21 mouse cellular contexts compared by ENCODE assay signal in the genomic region with DNA sequence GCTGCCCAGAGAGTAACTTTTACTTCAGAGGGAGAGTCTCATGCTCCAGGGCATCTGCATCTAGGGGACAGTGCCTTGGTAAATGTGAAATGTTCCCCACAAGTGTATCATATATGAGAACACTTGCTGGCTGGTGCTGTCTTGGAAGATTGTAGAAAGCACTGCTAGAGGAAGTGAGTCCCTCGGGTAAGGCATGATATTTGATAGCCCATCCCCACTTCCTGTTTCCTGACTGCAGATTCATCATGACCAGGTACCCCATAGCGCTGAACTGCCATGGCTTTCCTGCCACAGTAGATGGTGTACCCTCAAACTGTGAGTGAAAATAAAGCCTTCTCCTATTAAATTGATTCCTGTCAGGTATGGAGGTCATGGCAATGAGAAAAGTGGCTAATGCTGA. TPM values are rescaled to one million over a fixed set of nuclear protein-coding genes. Genes with fewer than 3 reads are reported as not detected.
DNase-seq lines count a peak whose midpoint lies in the region; ATAC-seq and TF ChIP-seq lines count a peak whose summit lies in the region.
"Had no signal": no experiment of that assay in that cellular context is flagged by ENCODE, and none has a peak within 500 bp of the region (broad histone marks: within the 10 kb centered on the region; RNA-seq: fewer than 3 reads in every experiment).

No protein-coding gene starts in this region.

- H3K36me3 ChIP-seq in spleen, adult 2 months (ENCODE audit: control insufficient read depth, insufficient read depth, low read length): peaks cover 32% of the 10 kb centered on the region
- H3K36me3 ChIP-seq in hindbrain, embryonic 12.5 days: no peaks in the 10 kb centered on the region
- H3K36me3 ChIP-seq in liver, embryonic 11.5 days (ENCODE audit: control insufficient read depth, insufficient read depth, low read length): no peaks in the 10 kb centered on the region
- H3K36me3 ChIP-seq: limb, embryonic 10.5 days; midbrain, embryonic 13.5 days; neural tube, embryonic 12.5 days had no signal

- no peak for TF ChIP-seq CTCF in spleen, adult 2 months (IDR thresholded peaks at IDR 0.05; ENCODE audit: extremely low read depth, insufficient read depth, insufficient read length, insufficient replicate concordance)

- TF ChIP-seq POLR2A in spleen, adult 2 months (IDR thresholded peaks at IDR 0.05; ENCODE audit: low read depth, low read length): no peak

- peak overlapping the region; percentile 48; the same call in 1 of the 2 replicates for H3K27ac ChIP-seq in spleen, adult 2 months (ENCODE audit: insufficient read depth, low read length)
- no peak overlapping the region for H3K27ac ChIP-seq in hindbrain, embryonic 12.5 days
- no peak overlapping the region for H3K27ac ChIP-seq in liver, embryonic 11.5 days (ENCODE audit: low read depth, low read length)
- H3K27ac ChIP-seq: gastrocnemius, adult 2 months; hindbrain, postnatal 0 days; limb, embryonic 10.5 days; midbrain, embryonic 13.5 days; neural tube, embryonic 12.5 days had no signal

- DNase-seq in spleen, adult 2 months (ENCODE audit: low read depth in 1 of 2, low spot score in 2 of 2): no peak
- no peak for DNase-seq in spleen, adult 12 weeks (ENCODE audit: low spot score)
- no peak for DNase-seq in liver, embryonic 11.5 days (ENCODE audit: low spot score)
- no peak for DNase-seq in testis, postnatal 10 days (ENCODE audit: low spot score)
- DNase-seq: adrenal gland, adult 8-10 months; cerebellum, adult 11-12 months; cerebellum, postnatal 10 days; gastrocnemius, adult 2 months; kidney, adult 11 months; lung, adult 18-20 months; lung, postnatal 10 days; right cerebral cortex, postnatal 14 days; spleen, adult 18-20 months had no signal

- peak; percentile 63 for ATAC-seq in CD4-positive, CD25-positive, alpha-beta regulatory T cell, adult 4 months
- ATAC-seq in common myeloid progenitor, adult 5-6 weeks (replicated peaks; ENCODE audit: low read depth, poor library complexity, severe bottlenecking): peak; percentile 40
- 0 out of 2 replicates have a peak, but pooled peaks have one; percentile 18 for ATAC-seq in megakaryocyte progenitor cell, adult 5-6 weeks (replicated peaks; ENCODE audit: poor library complexity)
- no peak for ATAC-seq in hindbrain, embryonic 12.5 days (ENCODE audit: low FRiP score)
- no peak for ATAC-seq in liver, embryonic 11.5 days (replicated peaks; ENCODE audit: low FRiP score)
- ATAC-seq: hindbrain, postnatal 0 days; midbrain, embryonic 13.5 days had no signal

- no peaks in the 10 kb centered on the region for H3K27me3 ChIP-seq in spleen, adult 2 months (ENCODE audit: control insufficient read depth, insufficient read depth, low read length)
- no peaks in the 10 kb centered on the region for H3K27me3 ChIP-seq in hindbrain, embryonic 12.5 days
- H3K27me3 ChIP-seq in liver, embryonic 11.5 days (replicated peaks; ENCODE audit: control insufficient read depth, insufficient read depth, low read length): no peaks in the 10 kb centered on the region
- H3K27me3 ChIP-seq: midbrain, embryonic 13.5 days; neural tube, embryonic 12.5 days had no signal

- H3K4me3 ChIP-seq in spleen, adult 2 months (ENCODE audit: extremely low read depth, insufficient read depth, insufficient read length): no peak overlapping the region
- H3K4me3 ChIP-seq in hindbrain, embryonic 12.5 days: no peak overlapping the region
- no peak overlapping the region for H3K4me3 ChIP-seq in liver, embryonic 11.5 days (ENCODE audit: low read depth, low read length)
- H3K4me3 ChIP-seq: gastrocnemius, adult 2 months; limb, embryonic 10.5 days; midbrain, embryonic 13.5 days; neural tube, embryonic 12.5 days had no signal

- 5% methylated on average over 2 of the region's 2 CpGs for WGBS in spleen, adult 2 months
- 69% methylated on average over 2 of the region's 2 CpGs for WGBS in hindbrain, embryonic 12.5 days
- 27% methylated on average over 2 of the region's 2 CpGs for WGBS in liver, embryonic 11.5 days

- H3K9ac ChIP-seq in hindbrain, embryonic 12.5 days: no peak overlapping the region
- no peak overlapping the region for H3K9ac ChIP-seq in liver, embryonic 11.5 days (ENCODE audit: low read depth, low read length)
- H3K9ac ChIP-seq: midbrain, embryonic 13.5 days; neural tube, embryonic 12.5 days had no signal

- H3K4me2 ChIP-seq in hindbrain, embryonic 12.5 days (replicated peaks): no peak overlapping the region
- no peak overlapping the region for H3K4me2 ChIP-seq in liver, embryonic 11.5 days
- H3K4me2 ChIP-seq: midbrain, embryonic 13.5 days; neural tube, embryonic 12.5 days had no signal

- peaks cover 28% of the 10 kb centered on the region; the same call in 1 of the 2 replicates for H3K4me1 ChIP-seq in spleen, adult 2 months (ENCODE audit: control insufficient read depth, insufficient read depth, insufficient read length)
- H3K4me1 ChIP-seq in hindbrain, embryonic 12.5 days: no peaks in the 10 kb centered on the region
- no peaks in the 10 kb centered on the region; the same call in 1 of the 2 replicates for H3K4me1 ChIP-seq in liver, embryonic 11.5 days (replicated peaks; ENCODE audit: control insufficient read depth, insufficient read depth, low read length)
- H3K4me1 ChIP-seq: midbrain, embryonic 13.5 days; neural tube, embryonic 12.5 days had no signal

- no peaks in the 10 kb centered on the region for H3K9me3 ChIP-seq in hindbrain, embryonic 12.5 days (replicated peaks)
- no peaks in the 10 kb centered on the region for H3K9me3 ChIP-seq in liver, embryonic 11.5 days (ENCODE audit: control insufficient read depth, low read length)
- H3K9me3 ChIP-seq: limb, embryonic 10.5 days; midbrain, embryonic 13.5 days; neural tube, embryonic 12.5 days had no signal

RNA-seq across cellular contexts. Expression of a gene that starts 19.1 kb away (rescaled TPM):
- polyA plus RNA-seq in spleen, adult 2 months (2012; rRNA removed): 49.7 and 58.1 TPM in 2 replicates
- polyA plus RNA-seq in CD4-positive, CD25-positive, alpha-beta regulatory T cell, adult 4 months (2017; shearing (Covaris generic)): 10 to 100 TPM; 60.4 to 88.7 TPM
- 1.4 and 4.2 TPM in 2 replicates for total RNA-seq in common myeloid progenitor, adult 5-6 weeks (2017)
- total RNA-seq in megakaryocyte progenitor cell, adult 5-6 weeks (2015): 3.8 and 5.7 TPM in 2 replicates
- total RNA-seq in megakaryocyte progenitor cell, adult 5-6 weeks (2017): 1.7 and 4.0 TPM in 2 replicates
- 0.47 and 0.96 TPM in 2 replicates for polyA plus RNA-seq in hindbrain, embryonic 12.5 days (2016; fragmentation: Nextera tagmentation; extraction: Ambion mirVana)
- polyA plus RNA-seq in liver, embryonic 11.5 days (2014; fragmentation: Nextera tagmentation; extraction: Ambion mirVana): 4.4 and 5.2 TPM in 2 replicates

RNA-seq across cellular contexts. Expression of a gene that starts 51.8 kb away (rescaled TPM):
- 79.4 and 106 TPM in 2 replicates for polyA plus RNA-seq in spleen, adult 2 months (2012; rRNA removed)
- polyA plus RNA-seq in CD4-positive, CD25-positive, alpha-beta regulatory T cell, adult 4 months (2017; shearing (Covaris generic)): 10 to 100 TPM; 49.7 to 55.4 TPM
- 11.0 and 19.1 TPM in 2 replicates for total RNA-seq in common myeloid progenitor, adult 5-6 weeks (2017)
- 20.1 and 27.1 TPM in 2 replicates for total RNA-seq in megakaryocyte progenitor cell, adult 5-6 weeks (2015)
- 22.1 and 30.2 TPM in 2 replicates for total RNA-seq in megakaryocyte progenitor cell, adult 5-6 weeks (2017)
- 34.8 and 36.8 TPM in 2 replicates for polyA plus RNA-seq in hindbrain, embryonic 12.5 days (2016; fragmentation: Nextera tagmentation; extraction: Ambion mirVana)
- polyA plus RNA-seq in liver, embryonic 11.5 days (2014; fragmentation: Nextera tagmentation; extraction: Ambion mirVana): 23.1 and 26.2 TPM in 2 replicates

RNA-seq across cellular contexts. Expression of a gene that starts 52.5 kb away (rescaled TPM):
- 21.3 and 22.0 TPM in 2 replicates for polyA plus RNA-seq in spleen, adult 2 months (2012; rRNA removed)
- polyA plus RNA-seq in CD4-positive, CD25-positive, alpha-beta regulatory T cell, adult 4 months (2017; shearing (Covaris generic)): 10 to 100 TPM; 17.9 to 23.2 TPM
- total RNA-seq in common myeloid progenitor, adult 5-6 weeks (2017): 8.8 and 11.9 TPM in 2 replicates
- total RNA-seq in megakaryocyte progenitor cell, adult 5-6 weeks (2015): 3.4 and 4.1 TPM in 2 replicates
- total RNA-seq in megakaryocyte progenitor cell, adult 5-6 weeks (2017): 8.6 and 9.3 TPM in 2 replicates
- 1.1 and 1.2 TPM in 2 replicates for polyA plus RNA-seq in hindbrain, embryonic 12.5 days (2016; fragmentation: Nextera tagmentation; extraction: Ambion mirVana)
- 0.74 and 0.92 TPM in 2 replicates for polyA plus RNA-seq in liver, embryonic 11.5 days (2014; fragmentation: Nextera tagmentation; extraction: Ambion mirVana)

Comparison
In these comparisons a context has a peak if more than half of its experiments do, and no peak if none do; other contexts are left out.
1. ATAC-seq: peak in CD4-positive, CD25-positive, alpha-beta regulatory T cell, adult 4 months (single experiment), common myeloid progenitor, adult 5-6 weeks (single experiment) and megakaryocyte progenitor cell, adult 5-6 weeks (single experiment); none in hindbrain, embryonic 12.5 days (single experiment) and liver, embryonic 11.5 days (single experiment).